Mouse (Mus musculus): ENCODE results near the gene Slc13a3. TPM values are rescaled to one million over a fixed set of nuclear protein-coding genes. Genes with fewer than 3 reads are reported as not detected.

Gene Slc13a3
- polyA plus RNA-seq, 1 experiment from 2014 or later, result 1.9 TPM

- Histone ChIP-seq H3K4me1 (ENCODE audit: control insufficient read depth, insufficient read depth, low read length) (no peaks in the 10 kb centered on the region), H3K9me3 (ENCODE audit: control insufficient read depth, low read length) (no peaks in the 10 kb centered on the region), H3K27me3 (replicated peaks; ENCODE audit: control insufficient read depth, insufficient read depth, low read length) (no peaks in the 10 kb centered on the region), H3K4me3 (ENCODE audit: low read depth, low read length) (no peak overlapping the region), H3K9ac (ENCODE audit: low read depth, low read length) (no peak overlapping the region), H3K36me3 (ENCODE audit: control insufficient read depth, insufficient read depth, low read length) (no peaks in the 10 kb centered on the region), H3K27ac (replicated peaks; ENCODE audit: low read depth, low read length) (no peak overlapping the region), H3K4me2 (ENCODE audit: low read depth, low read length) (no peak overlapping the region)
- DNase-seq (ENCODE audit: low spot score) (no peak), ATAC-seq (ENCODE audit: low read depth) (no peak)
- 38% methylated on average over 4 of the region's 4 CpGs for WGBS
These were observed 31.4 kb downstream of the Slc13a3 start for GRCm38 (mm10) chr2:165441613-165442012.

GRCm38 (mm10) chr2:165439613-165440012, 33.4 kb downstream of the Slc13a3 start:
- H3K36me3 ChIP-seq (ENCODE audit: control insufficient read depth, insufficient read depth, low read length), result no peaks in the 10 kb centered on the region
- H3K27me3 ChIP-seq (replicated peaks; ENCODE audit: control insufficient read depth, insufficient read depth, low read length), result no peaks in the 10 kb centered on the region
- no peak overlapping the region for H3K4me3 ChIP-seq (ENCODE audit: low read depth, low read length)
- ATAC-seq (ENCODE audit: low read depth) (no peak), DNase-seq (ENCODE audit: low spot score) (no peak)
- H3K9ac ChIP-seq (ENCODE audit: low read depth, low read length), result no peak overlapping the region
- H3K4me1 ChIP-seq (ENCODE audit: control insufficient read depth, insufficient read depth, low read length), result no peaks in the 10 kb centered on the region
- no peak overlapping the region for H3K27ac ChIP-seq (replicated peaks; ENCODE audit: low read depth, low read length)
- H3K9me3 ChIP-seq (ENCODE audit: control insufficient read depth, low read length), result no peaks in the 10 kb centered on the region
- H3K4me2 ChIP-seq (ENCODE audit: low read depth, low read length), result no peak overlapping the region
- WGBS, result 87% methylated on average over 10 of the region's 10 CpGs

- WGBS, result 46% methylated on average over 7 of the region's 7 CpGs
- Histone ChIP-seq H3K9ac (ENCODE audit: low read depth, low read length) (no peak overlapping the region), H3K4me2 (ENCODE audit: low read depth, low read length) (no peak overlapping the region), H3K27me3 (replicated peaks; ENCODE audit: control insufficient read depth, insufficient read depth, low read length) (no peaks in the 10 kb centered on the region), H3K4me3 (ENCODE audit: low read depth, low read length) (no peak overlapping the region), H3K27ac (replicated peaks; ENCODE audit: low read depth, low read length) (no peak overlapping the region), H3K36me3 (ENCODE audit: control insufficient read depth, insufficient read depth, low read length) (no peaks in the 10 kb centered on the region), H3K9me3 (ENCODE audit: control insufficient read depth, low read length) (no peaks in the 10 kb centered on the region), H3K4me1 (ENCODE audit: control insufficient read depth, insufficient read depth, low read length) (no peaks in the 10 kb centered on the region)
- DNase-seq (ENCODE audit: low spot score) (no peak), ATAC-seq (ENCODE audit: low read depth) (no peak)
These were observed 34.1 kb downstream of the Slc13a3 start for GRCm38 (mm10) chr2:165438881-165439280.

GRCm38 (mm10) chr2:165428694-165429093, 44.3 kb downstream of the Slc13a3 start:
- Histone ChIP-seq H3K4me2 (ENCODE audit: low read depth, low read length) (no peak overlapping the region), H3K27ac (replicated peaks; ENCODE audit: low read depth, low read length) (no peak overlapping the region), H3K4me3 (ENCODE audit: low read depth, low read length) (no peak overlapping the region), H3K27me3 (replicated peaks; ENCODE audit: control insufficient read depth, insufficient read depth, low read length) (no peaks in the 10 kb centered on the region), H3K4me1 (ENCODE audit: control insufficient read depth, insufficient read depth, low read length) (no peaks in the 10 kb centered on the region), H3K9ac (ENCODE audit: low read depth, low read length) (no peak overlapping the region; the same call in 1 of the 2 replicates), H3K36me3 (ENCODE audit: control insufficient read depth, insufficient read depth, low read length) (no peaks in the 10 kb centered on the region), H3K9me3 (ENCODE audit: control insufficient read depth, low read length) (no peaks in the 10 kb centered on the region)
- no peak for DNase-seq (ENCODE audit: low spot score)
- ATAC-seq (ENCODE audit: low read depth), result no peak
- 39% methylated on average over 7 of the region's 7 CpGs for WGBS

GRCm38 (mm10) chr2:165420195-165420594, 52.8 kb downstream of the Slc13a3 start:
- no peak for DNase-seq (ENCODE audit: low spot score)
- no peak for ATAC-seq (ENCODE audit: low read depth)
- Histone ChIP-seq H3K4me3 (ENCODE audit: low read depth, low read length) (no peak overlapping the region), H3K9me3 (ENCODE audit: control insufficient read depth, low read length) (no peaks in the 10 kb centered on the region), H3K27me3 (replicated peaks; ENCODE audit: control insufficient read depth, insufficient read depth, low read length) (no peaks in the 10 kb centered on the region), H3K4me1 (ENCODE audit: control insufficient read depth, insufficient read depth, low read length) (peaks cover 12% of the 10 kb centered on the region), H3K9ac (ENCODE audit: low read depth, low read length) (no peak overlapping the region), H3K4me2 (ENCODE audit: low read depth, low read length) (no peak overlapping the region), H3K36me3 (ENCODE audit: control insufficient read depth, insufficient read depth, low read length) (no peaks in the 10 kb centered on the region), H3K27ac (replicated peaks; ENCODE audit: low read depth, low read length) (no peak overlapping the region)
- WGBS, result 72% methylated on average over 2 of the region's 2 CpGs

- H3K27me3 ChIP-seq (replicated peaks; ENCODE audit: control insufficient read depth, insufficient read depth, low read length), result no peaks in the 10 kb centered on the region
- ATAC-seq (ENCODE audit: low read depth), result no peak
- no peaks in the 10 kb centered on the region for H3K9me3 ChIP-seq (ENCODE audit: control insufficient read depth, low read length)
- no peak for DNase-seq (ENCODE audit: low spot score)
- 53% methylated on average over 4 of the region's 4 CpGs for WGBS
- no peak overlapping the region for H3K27ac ChIP-seq (replicated peaks; ENCODE audit: low read depth, low read length)
- no peak overlapping the region for H3K9ac ChIP-seq (ENCODE audit: low read depth, low read length)
- no peak overlapping the region for H3K4me2 ChIP-seq (ENCODE audit: low read depth, low read length)
- H3K4me1 ChIP-seq (ENCODE audit: control insufficient read depth, insufficient read depth, low read length), result peaks cover 17% of the 10 kb centered on the region
- H3K36me3 ChIP-seq (ENCODE audit: control insufficient read depth, insufficient read depth, low read length), result no peaks in the 10 kb centered on the region
- H3K4me3 ChIP-seq (ENCODE audit: low read depth, low read length), result no peak overlapping the region
These were observed 53.3 kb downstream of the Slc13a3 start for GRCm38 (mm10) chr2:165419670-165420111.

- H3K9ac ChIP-seq (ENCODE audit: low read depth, low read length), result no peak overlapping the region
- no peak overlapping the region for H3K4me2 ChIP-seq (ENCODE audit: low read depth, low read length)
- no peak overlapping the region for H3K4me3 ChIP-seq (ENCODE audit: low read depth, low read length)
- no peak overlapping the region for H3K27ac ChIP-seq (replicated peaks; ENCODE audit: low read depth, low read length)
- DNase-seq (ENCODE audit: low spot score) (no peak), ATAC-seq (ENCODE audit: low read depth) (no peak)
- WGBS, result 77% methylated on average over 2 of the region's 2 CpGs
- H3K36me3 ChIP-seq (ENCODE audit: control insufficient read depth, insufficient read depth, low read length), result no peaks in the 10 kb centered on the region
- H3K27me3 ChIP-seq (replicated peaks; ENCODE audit: control insufficient read depth, insufficient read depth, low read length), result no peaks in the 10 kb centered on the region
- H3K9me3 ChIP-seq (ENCODE audit: control insufficient read depth, low read length), result no peaks in the 10 kb centered on the region
- H3K4me1 ChIP-seq (ENCODE audit: control insufficient read depth, insufficient read depth, low read length), result peaks cover 24% of the 10 kb centered on the region
These were observed 54.5 kb downstream of the Slc13a3 start for GRCm38 (mm10) chr2:165418577-165418976.

- ATAC-seq (ENCODE audit: low read depth), result no peak
- H3K4me2 ChIP-seq (ENCODE audit: low read depth, low read length), result no peak overlapping the region
- no peaks in the 10 kb centered on the region for H3K36me3 ChIP-seq (ENCODE audit: control insufficient read depth, insufficient read depth, low read length)
- 35% methylated on average over 6 of the region's 7 CpGs for WGBS
- DNase-seq (ENCODE audit: low spot score), result peak; percentile 39
- no peaks in the 10 kb centered on the region for H3K9me3 ChIP-seq (ENCODE audit: control insufficient read depth, low read length)
- no peak overlapping the region for H3K9ac ChIP-seq (ENCODE audit: low read depth, low read length)
- peaks cover 24% of the 10 kb centered on the region for H3K4me1 ChIP-seq (ENCODE audit: control insufficient read depth, insufficient read depth, low read length)
- H3K27ac ChIP-seq (replicated peaks; ENCODE audit: low read depth, low read length), result no peak overlapping the region
- H3K4me3 ChIP-seq (ENCODE audit: low read depth, low read length), result no peak overlapping the region
- no peaks in the 10 kb centered on the region for H3K27me3 ChIP-seq (replicated peaks; ENCODE audit: control insufficient read depth, insufficient read depth, low read length)
These were observed 55.7 kb downstream of the Slc13a3 start for GRCm38 (mm10) chr2:165417291-165417690.

- Histone ChIP-seq H3K27ac (replicated peaks; ENCODE audit: low read depth, low read length) (no peak overlapping the region), H3K4me2 (ENCODE audit: low read depth, low read length) (no peak overlapping the region), H3K4me3 (ENCODE audit: low read depth, low read length) (no peak overlapping the region), H3K9me3 (ENCODE audit: control insufficient read depth, low read length) (no peaks in the 10 kb centered on the region), H3K36me3 (ENCODE audit: control insufficient read depth, insufficient read depth, low read length) (no peaks in the 10 kb centered on the region), H3K27me3 (replicated peaks; ENCODE audit: control insufficient read depth, insufficient read depth, low read length) (no peaks in the 10 kb centered on the region), H3K9ac (ENCODE audit: low read depth, low read length) (no peak overlapping the region), H3K4me1 (ENCODE audit: control insufficient read depth, insufficient read depth, low read length) (peaks cover 24% of the 10 kb centered on the region)
- DNase-seq (ENCODE audit: low spot score) (peak; percentile 27), ATAC-seq (ENCODE audit: low read depth) (no peak)
- 26% methylated on average over 6 of the region's 6 CpGs for WGBS
These were observed 57.2 kb downstream of the Slc13a3 start for GRCm38 (mm10) chr2:165415795-165416194.
